Mouse (Mus musculus) thymus, adult 2 months (tissue): ENCODE measurements around the gene Mrpl51. TPM values are rescaled to one million over a fixed set of nuclear protein-coding genes. Genes with fewer than 3 reads are reported as not detected.

ENCODE experiments used
- DNase-seq: peaks from one replicate; pipeline ENCODE4 v3.0.0; 2021
- H3K27ac ChIP-seq: fragments of 200-500 bp; 2 replicates; pipeline ENCODE4 v1.5.1; 2012; ENCODE audit warnings: low read length, control low read depth; ENCODE audit not compliant: control insufficient read depth, insufficient read depth
- H3K27me3 ChIP-seq: fragments of 200-500 bp; 2 replicates; pipeline ENCODE4 v1.6.1; 2012; ENCODE audit warnings: mild to moderate bottlenecking, low read length, moderate library complexity, mixed read lengths; ENCODE audit not compliant: control insufficient read depth, insufficient read depth
- H3K36me3 ChIP-seq: fragments of 200-500 bp; 2 replicates; pipeline ENCODE4 v1.6.1; 2012; ENCODE audit warnings: mild to moderate bottlenecking, low read length, moderate library complexity; ENCODE audit not compliant: control insufficient read depth, insufficient read depth
- H3K4me1 ChIP-seq: fragments of 200-500 bp; replicated peaks from 2 replicates; pipeline ENCODE4 v1.6.1; 2012; ENCODE audit warnings: low read length; ENCODE audit not compliant: control insufficient read depth, insufficient read depth
- H3K4me3 ChIP-seq: fragments of 200-500 bp; 2 replicates; pipeline ENCODE4 v1.5.1; 2012; ENCODE audit warnings: mild to moderate bottlenecking, low read length, control low read depth, moderate library complexity; ENCODE audit not compliant: control insufficient read depth, insufficient read depth
- CTCF ChIP-seq: fragments of 200-500 bp; IDR thresholded peaks from 2 replicates; pipeline ENCODE4 v1.5.1; 2012; ENCODE audit warnings: mild to moderate bottlenecking, control low read depth, low read length, moderate library complexity, borderline replicate concordance; ENCODE audit not compliant: control insufficient read depth, poor library complexity, insufficient read depth; ENCODE audit errors: extremely low read depth
- POLR2A ChIP-seq: fragments of 200-500 bp; IDR thresholded peaks from 2 replicates; pipeline ENCODE4 v1.6.1; 2012; ENCODE audit warnings: mild to moderate bottlenecking, low read length, control low read depth, moderate library complexity; ENCODE audit not compliant: control insufficient read depth, poor library complexity, insufficient read depth; ENCODE audit errors: extremely low read depth
- WGBS: fragments of 180-500 bp; shearing (Covaris S2); methylation state at CpG from one replicate; pipeline ENCODE4 v1.1.7; 2018; 5-methylcytosine and 5-hydroxymethylcytosine counted together
- polyA plus RNA-seq: library from polyadenylated mRNA; depleted of rRNA; stranded (reverse); fragments of >200 nt; gene quantifications from 2 replicates; pipeline ENCODE4 v1.2.3, GENCODE M21; 2012

Gene Mrpl51
- polyA plus RNA-seq, 1 experiment: 70.7 TPM

DNA sequence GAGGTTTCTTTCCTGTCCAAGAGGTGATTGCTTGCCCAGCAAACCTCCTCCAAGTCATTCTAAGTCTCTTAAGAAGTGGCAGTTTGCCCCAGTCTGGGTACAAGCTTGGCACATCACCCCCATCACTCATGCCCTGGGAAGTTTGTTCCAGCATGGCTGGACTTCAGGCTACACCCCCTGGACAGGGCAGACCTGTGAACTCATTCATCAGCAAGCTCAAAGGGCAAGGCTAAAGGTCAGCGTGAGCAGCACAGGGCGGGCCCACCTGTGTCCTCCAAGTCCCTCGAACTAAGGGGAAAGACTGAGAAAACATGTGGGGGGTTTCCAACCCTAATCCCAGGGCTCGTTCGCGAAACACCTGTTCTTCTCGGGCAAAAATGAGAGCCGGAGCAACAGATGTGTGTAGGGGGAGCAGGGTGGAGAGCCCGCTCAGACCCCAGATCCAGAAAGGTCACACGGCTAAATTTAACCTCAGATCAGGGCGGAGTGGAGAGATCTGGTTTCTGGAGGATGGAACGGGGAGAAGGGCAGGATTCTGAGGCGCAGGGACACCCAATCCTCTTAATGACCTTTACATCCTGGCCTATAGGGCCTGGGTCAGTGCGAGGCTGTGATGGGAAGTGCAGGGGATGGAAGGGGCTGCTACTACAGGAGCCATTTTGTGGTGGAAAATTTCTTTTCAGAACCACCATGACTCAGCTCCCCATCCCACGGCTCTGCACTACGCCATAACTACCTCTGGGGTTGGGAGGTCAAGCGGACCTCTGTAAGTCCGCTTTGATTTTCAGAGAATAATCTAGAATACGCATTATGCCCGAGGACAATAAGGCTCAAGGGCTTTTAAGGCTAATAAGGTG is 27.6 kb upstream of the Mrpl51 start:
- TF ChIP-seq CTCF: no peak
- no peak for TF ChIP-seq POLR2A
- peak overlapping the region; percentile 92 for H3K4me3 ChIP-seq
- no peaks in the 10 kb centered on the region for H3K27me3 ChIP-seq
- H3K36me3 ChIP-seq: peaks cover 38% of the 10 kb centered on the region
- H3K4me1 ChIP-seq: peaks cover 22% of the 10 kb centered on the region
- WGBS: 10% methylated on average over 20 of the region's 20 CpGs
- H3K27ac ChIP-seq: peak overlapping the region; percentile 48
- DNase-seq: no peak

DNA sequence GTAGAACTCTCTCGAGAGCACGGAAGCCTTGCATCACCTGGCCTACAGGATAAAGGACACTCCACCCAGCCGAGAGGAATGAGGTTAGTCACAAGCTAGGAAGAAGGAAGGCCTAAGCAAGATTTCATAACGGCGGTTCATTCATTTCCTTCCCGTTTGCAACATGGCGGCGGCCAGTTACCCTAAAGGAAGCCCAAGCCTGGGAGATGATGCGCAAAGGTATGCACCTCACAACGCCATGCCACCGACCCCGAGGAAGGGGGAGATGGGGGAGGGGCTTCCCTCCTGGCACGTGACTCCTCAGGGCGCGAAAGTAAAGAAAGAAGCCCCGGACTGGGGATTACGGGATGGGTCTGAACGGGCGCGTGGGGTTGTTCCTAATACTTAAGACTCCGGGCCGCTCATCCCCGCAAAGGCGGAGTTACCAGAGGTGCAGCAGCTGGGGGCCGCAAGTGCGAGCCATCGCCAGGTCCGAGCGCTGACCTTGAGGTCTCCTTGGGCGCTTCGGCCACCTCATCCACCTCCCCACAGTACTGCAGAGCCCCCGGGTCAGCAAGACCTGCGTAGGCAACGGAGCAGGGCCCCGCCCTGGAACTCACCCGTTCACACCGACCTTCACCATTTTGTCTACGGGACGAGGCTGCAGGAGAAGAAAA is 26.8 kb upstream of the Mrpl51 start:
- no peak for TF ChIP-seq CTCF
- no peak for TF ChIP-seq POLR2A
- H3K4me3 ChIP-seq: peak overlapping the region; percentile 92
- H3K36me3 ChIP-seq: peaks cover 42% of the 10 kb centered on the region
- peaks cover 22% of the 10 kb centered on the region for H3K4me1 ChIP-seq
- under 1% methylated on average over 39 of the region's 39 CpGs for WGBS
- peak overlapping the region; percentile 48 for H3K27ac ChIP-seq
- no peaks in the 10 kb centered on the region for H3K27me3 ChIP-seq
- peak; percentile 60 for DNase-seq

DNA sequence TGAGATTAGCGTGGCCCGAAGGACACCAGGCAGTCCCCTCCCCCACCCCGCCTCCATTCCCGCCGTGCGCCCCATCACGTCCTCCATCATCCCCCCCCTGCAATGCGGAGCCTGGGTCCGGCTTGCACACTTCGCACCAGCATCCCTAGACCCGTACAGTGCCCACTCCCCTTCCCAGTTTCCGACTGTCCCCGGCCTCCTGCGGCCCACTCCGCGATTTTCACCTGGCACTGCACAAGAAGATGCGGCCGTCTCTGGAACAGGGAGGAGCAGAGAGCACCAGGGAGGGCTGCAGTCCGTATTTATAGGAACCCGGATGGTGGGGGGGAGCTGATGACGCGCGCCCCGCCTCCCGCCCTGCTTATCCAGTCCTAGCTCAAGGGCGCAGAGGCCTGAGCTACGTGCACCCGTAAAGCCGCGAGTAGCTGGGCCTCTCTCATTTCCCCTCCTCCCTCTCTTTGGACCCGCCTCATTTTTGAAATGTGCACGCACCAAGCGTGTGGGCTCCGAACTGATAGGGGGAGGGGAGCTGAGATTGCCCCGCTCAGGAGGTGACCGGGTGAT is 26.2 kb upstream of the Mrpl51 start:
- H3K4me3 ChIP-seq: peak overlapping the region; percentile 92
- H3K4me1 ChIP-seq: peaks cover 22% of the 10 kb centered on the region
- no peaks in the 10 kb centered on the region for H3K27me3 ChIP-seq
- TF ChIP-seq POLR2A: peak; percentile 99
- TF ChIP-seq CTCF: no peak
- H3K27ac ChIP-seq: peak overlapping the region; percentile 30; the same call in 1 of the 2 replicates
- peaks cover 41% of the 10 kb centered on the region for H3K36me3 ChIP-seq
- under 1% methylated on average over 36 of the region's 36 CpGs for WGBS
- peak; percentile 95 for DNase-seq

DNA sequence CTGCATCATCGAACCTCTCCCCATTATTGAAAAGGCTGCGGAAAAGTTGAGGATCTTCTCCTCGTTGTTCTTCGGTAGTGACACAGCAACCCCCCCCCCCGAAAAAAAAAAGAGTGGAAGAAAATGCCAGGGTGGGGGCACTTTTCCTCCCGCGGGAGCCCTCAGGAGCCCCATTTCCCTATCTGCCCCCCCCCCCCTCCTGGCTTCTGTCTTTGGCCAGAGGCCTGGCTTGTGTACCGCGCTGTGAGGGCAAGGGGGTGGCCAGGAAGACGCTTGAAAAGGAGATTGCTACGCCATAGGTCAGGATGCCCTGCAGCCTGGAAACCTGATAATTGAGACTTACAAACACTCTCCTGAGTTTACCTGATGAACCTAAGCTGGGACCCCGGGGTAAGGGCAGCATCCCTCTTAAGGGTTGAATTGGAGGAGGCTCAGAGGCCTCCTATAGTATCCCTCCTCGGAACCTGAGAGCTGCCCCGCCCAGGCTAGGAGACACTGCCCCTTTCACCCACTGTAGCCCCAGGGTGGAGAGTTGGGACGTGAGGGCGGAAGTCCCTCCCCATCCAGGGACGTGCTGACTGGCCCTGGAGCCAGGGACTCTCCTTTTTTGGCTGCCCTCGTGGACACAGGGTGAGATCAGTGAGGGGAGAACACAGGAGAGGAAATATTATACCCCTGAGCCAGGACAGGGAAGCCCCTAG is 25.4 kb upstream of the Mrpl51 start, which contains the start of gene Gapdh:
TSS of gene Gapdh (minus strand) at position 417 of the 701 bp plus-strand sequence.
- WGBS: 11% methylated on average over 18 of the region's 18 CpGs
- Histone ChIP-seq H3K36me3 (peaks cover 40% of the 10 kb centered on the region), H3K27ac (peak within 1 kb of the TSS; percentile 30; the same call in 1 of the 2 replicates), H3K4me3 (peak within 1 kb of the TSS; percentile 92), H3K4me1 (peaks cover 22% of the 10 kb centered on the region), H3K27me3 (no peaks in the 10 kb centered on the region)
- TF ChIP-seq POLR2A (no peak), CTCF (no peak)
- DNase-seq: no peak

DNA sequence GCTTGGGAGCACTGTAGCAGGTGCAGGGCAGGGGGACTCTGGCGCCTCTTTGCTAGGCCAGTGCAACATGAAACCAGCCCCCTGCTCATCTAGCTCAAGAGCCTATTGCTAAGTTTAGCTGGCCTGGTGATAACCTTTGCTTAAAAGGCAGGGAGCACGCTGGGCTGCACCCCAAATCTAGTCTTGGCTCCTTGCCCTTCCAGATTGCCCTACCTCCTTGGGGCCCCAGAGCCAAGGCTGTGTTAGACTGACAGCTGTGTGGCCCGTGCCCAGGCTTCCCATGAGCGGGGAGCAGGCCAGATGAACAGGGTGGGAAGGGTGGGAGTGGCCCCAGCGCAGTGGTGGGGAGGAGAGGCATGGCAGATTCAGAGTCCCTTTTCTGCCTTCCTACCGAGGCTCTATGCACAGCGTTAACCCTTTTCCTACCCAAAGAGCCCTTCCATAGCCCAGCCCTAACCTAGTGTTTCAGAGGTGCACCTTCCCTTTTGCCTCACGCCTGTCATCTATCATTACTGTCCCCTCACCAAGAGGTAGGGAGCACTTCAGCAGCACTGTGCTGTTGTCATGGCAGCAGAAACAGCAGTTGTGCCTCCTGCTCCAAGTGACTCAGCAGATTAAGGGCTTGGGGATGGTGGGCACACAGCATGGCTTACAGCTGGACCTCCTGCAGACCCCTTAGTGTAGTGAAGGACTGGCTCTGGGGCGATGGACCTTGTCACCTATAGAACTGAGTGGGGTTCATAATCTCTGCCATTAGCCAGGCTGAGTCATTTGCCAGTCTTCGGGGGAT is 24.5 kb upstream of the Mrpl51 start:
- Histone ChIP-seq H3K4me3 (no peak overlapping the region), H3K36me3 (peaks cover 44% of the 10 kb centered on the region), H3K4me1 (peaks cover 22% of the 10 kb centered on the region), H3K27ac (no peak overlapping the region), H3K27me3 (no peaks in the 10 kb centered on the region)
- TF ChIP-seq CTCF: no peak
- 69% methylated on average over 10 of the region's 10 CpGs for WGBS
- no peak for DNase-seq

GRCm38 (mm10) chr6:125168086-125168485 is 23.5 kb upstream of the Mrpl51 start:
- Histone ChIP-seq H3K27ac (no peak overlapping the region), H3K4me3 (no peak overlapping the region), H3K27me3 (no peaks in the 10 kb centered on the region), H3K4me1 (peaks cover 22% of the 10 kb centered on the region), H3K36me3 (peaks cover 53% of the 10 kb centered on the region)
- no peak for DNase-seq
- TF ChIP-seq CTCF: no peak
- TF ChIP-seq POLR2A: no peak
- WGBS: 98% methylated on average over 14 of the region's 14 CpGs
